ENCODE assay signal across 9 mouse cellular contexts in the genomic region with DNA sequence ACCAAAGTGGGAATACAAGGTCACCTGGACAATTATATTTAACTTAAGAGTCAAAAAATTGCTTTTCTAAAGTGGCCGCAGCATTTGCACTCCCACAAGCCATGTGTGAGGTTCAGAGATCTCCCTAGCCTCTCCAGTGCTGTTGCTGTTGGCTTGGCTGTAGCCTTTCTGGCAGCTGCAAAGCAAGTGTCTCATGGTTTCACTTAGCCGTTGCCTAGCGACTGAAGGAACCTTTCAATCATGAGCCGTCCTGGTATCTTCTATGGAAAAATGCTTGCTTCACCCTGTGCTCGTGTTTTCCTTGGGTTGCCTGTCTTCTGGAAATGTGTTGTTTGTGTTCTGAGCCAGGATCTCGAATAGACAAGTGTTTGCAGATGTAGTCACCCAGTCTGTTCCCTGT.
DNase-seq lines count a peak whose midpoint lies in the region; ATAC-seq and TF ChIP-seq lines count a peak whose summit lies in the region.
"Had no signal": no experiment of that assay in that cellular context is flagged by ENCODE, and none has a peak within 500 bp of the region (broad histone marks: within the 10 kb centered on the region; RNA-seq: fewer than 3 reads in every experiment).

No protein-coding gene starts in this region.

- no peak overlapping the region for H3K4me3 ChIP-seq in lung, adult 2 months (replicated peaks; ENCODE audit: extremely low read depth, low read depth, low read length)
- no peak overlapping the region for H3K4me3 ChIP-seq in hindbrain, embryonic 15.5 days
- H3K4me3 ChIP-seq: lung, embryonic 15.5 days had no signal

- ATAC-seq in hindbrain, embryonic 15.5 days (ENCODE audit: low FRiP score, low read depth): 0 out of 2 replicates have a peak, but pooled peaks have one; percentile 23

- no peaks in the 10 kb centered on the region for H3K36me3 ChIP-seq in hindbrain, embryonic 15.5 days
- H3K36me3 ChIP-seq: lung, embryonic 15.5 days had no signal

- H3K9ac ChIP-seq in hindbrain, embryonic 15.5 days: no peak overlapping the region
- H3K9ac ChIP-seq: lung, embryonic 15.5 days had no signal

- no peak overlapping the region for H3K27ac ChIP-seq in hindbrain, embryonic 15.5 days (replicated peaks)
- H3K27ac ChIP-seq: lung, embryonic 15.5 days had no signal

- DNase-seq in adrenal gland, adult (ENCODE audit: inconsistent age in 2 of 2, low spot score in 1 of 2): peak; percentile 14 to 37
- no peak for DNase-seq in adrenal gland, adult 18-20 months (ENCODE audit: low spot score in 2 of 2)
- DNase-seq in lung, adult 18-20 months: peak; percentile 1 to 9
- no peak for DNase-seq in lung, adult 2 months
- peak; percentile 59 for DNase-seq in mesoderm, embryonic 11.5 days (ENCODE audit: low read depth, low spot score)
- no peak for DNase-seq in thymus, postnatal 0 days (ENCODE audit: low spot score)
- DNase-seq in spleen, adult 12 weeks (ENCODE audit: low spot score): no peak

- H3K27me3 ChIP-seq in hindbrain, embryonic 15.5 days: no peaks in the 10 kb centered on the region
- H3K27me3 ChIP-seq: lung, embryonic 15.5 days had no signal

- 45% methylated on average over 6 of the region's 6 CpGs for WGBS in lung, adult 2 months
- WGBS in hindbrain, embryonic 15.5 days: 27% methylated on average over 6 of the region's 6 CpGs

- no peaks in the 10 kb centered on the region for H3K4me1 ChIP-seq in lung, adult 2 months (ENCODE audit: control insufficient read depth, insufficient read depth, low read length)
- H3K4me1 ChIP-seq in hindbrain, embryonic 15.5 days (replicated peaks): 0 out of 2 replicates have a peak, but pooled peaks cover 11% of the 10 kb centered on the region
- H3K4me1 ChIP-seq: lung, embryonic 15.5 days had no signal

- no peaks in the 10 kb centered on the region for H3K9me3 ChIP-seq in hindbrain, embryonic 15.5 days
- H3K9me3 ChIP-seq: lung, embryonic 15.5 days had no signal

- no peak overlapping the region for H3K4me2 ChIP-seq in hindbrain, embryonic 15.5 days
- H3K4me2 ChIP-seq: lung, embryonic 15.5 days had no signal

- no peak for TF ChIP-seq POLR2A in lung, adult 2 months (IDR thresholded peaks at IDR 0.05; ENCODE audit: borderline replicate concordance, extremely low read depth, low read depth, low read length)

- no peak for TF ChIP-seq CTCF in lung, adult 2 months (IDR thresholded peaks at IDR 0.05; ENCODE audit: insufficient read depth, low read length)

Comparison
In these comparisons a context has a peak if more than half of its experiments do, and no peak if none do; other contexts are left out.
1. DNase-seq: peak in adrenal gland, adult (2 of 2), lung, adult 18-20 months (2 of 2) and mesoderm, embryonic 11.5 days (single experiment); none in adrenal gland, adult 18-20 months (0 of 2), lung, adult 2 months (single experiment), thymus, postnatal 0 days (single experiment) and spleen, adult 12 weeks (single experiment).